14 mouse cellular contexts compared by ENCODE assay signal in the genomic region with DNA sequence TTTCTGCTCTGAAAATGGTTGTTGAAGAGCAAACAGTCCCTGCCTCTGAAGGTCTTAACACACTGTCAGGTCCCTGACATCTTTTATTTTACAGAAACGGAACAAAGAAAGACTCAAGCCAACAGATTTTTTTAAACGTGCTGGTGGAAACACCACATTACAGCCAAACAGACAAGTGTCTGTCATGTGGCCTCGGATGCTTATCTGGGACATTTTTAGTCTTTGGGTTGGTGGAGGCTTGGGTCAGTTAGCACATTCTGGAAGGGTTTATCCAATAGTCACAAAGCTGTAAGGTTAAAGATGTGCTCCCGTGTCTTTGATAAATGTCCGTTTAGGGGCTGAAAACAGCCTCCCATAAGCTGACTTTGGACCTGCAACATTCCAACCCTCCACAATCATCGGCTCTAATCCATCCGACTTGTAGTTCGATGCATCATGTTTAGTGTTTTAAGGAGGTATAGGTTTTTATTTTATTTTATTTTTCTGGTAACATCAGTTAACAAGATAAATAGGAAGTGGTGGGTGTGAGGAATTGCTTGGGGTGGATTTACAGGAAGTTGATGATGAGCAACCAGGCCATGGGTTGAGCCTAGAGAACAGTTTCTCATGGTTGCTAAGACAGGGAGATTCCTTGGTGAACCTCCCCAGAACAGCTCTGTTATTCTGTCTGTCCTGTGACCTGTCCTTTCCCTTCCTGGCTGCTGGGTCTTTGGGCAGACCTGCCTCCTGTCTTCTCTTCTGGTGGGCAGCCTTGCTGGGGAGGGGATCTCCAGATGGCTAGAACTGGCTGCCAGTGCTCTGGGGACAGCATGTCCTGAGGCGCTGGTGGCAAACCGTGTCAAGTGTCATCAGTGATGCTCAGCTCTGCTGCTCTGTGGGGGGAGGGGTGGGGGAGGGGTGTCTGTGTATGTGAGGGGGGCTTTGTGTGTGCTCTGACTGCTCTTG. TPM values are rescaled to one million over a fixed set of nuclear protein-coding genes. Genes with fewer than 3 reads are reported as not detected.
DNase-seq lines count a peak whose midpoint lies in the region; ATAC-seq and TF ChIP-seq lines count a peak whose summit lies in the region.
"Had no signal": no experiment of that assay in that cellular context is flagged by ENCODE, and none has a peak within 500 bp of the region (broad histone marks: within the 10 kb centered on the region; RNA-seq: fewer than 3 reads in every experiment).

No protein-coding gene starts in this region.

- ATAC-seq in hindbrain, embryonic 16.5 days, result no peak
- ATAC-seq in neural tube, embryonic 13.5 days (ENCODE audit: low read depth), result 0 out of 2 replicates have a peak, but pooled peaks have one; percentile 12

- H3K27ac ChIP-seq in hindbrain, embryonic 10.5 days, result peak overlapping the region; percentile 66
- H3K27ac ChIP-seq in hindbrain, embryonic 16.5 days (ENCODE audit: low read depth, low read length), result no peak overlapping the region
- H3K27ac ChIP-seq in neural tube, embryonic 13.5 days (replicated peaks), result no peak overlapping the region
- peak overlapping the region; percentile 89 for H3K27ac ChIP-seq in bone marrow macrophage, adult 2 months (ENCODE audit: insufficient read depth, low read depth, low read length)
- H3K27ac ChIP-seq: heart, adult 2 months; layer of hippocampus, adult 2 months; limb, embryonic 13.5 days had no signal

- no peak overlapping the region for H3K9ac ChIP-seq in hindbrain, embryonic 16.5 days (ENCODE audit: low read depth, low read length)
- H3K9ac ChIP-seq in neural tube, embryonic 13.5 days, result no peak overlapping the region
- H3K9ac ChIP-seq: limb, embryonic 13.5 days had no signal

- H3K4me2 ChIP-seq in hindbrain, embryonic 16.5 days (ENCODE audit: low read length), result no peak overlapping the region
- H3K4me2 ChIP-seq in neural tube, embryonic 13.5 days, result no peak overlapping the region
- H3K4me2 ChIP-seq: limb, embryonic 13.5 days had no signal

- no peaks in the 10 kb centered on the region for H3K9me3 ChIP-seq in hindbrain, embryonic 10.5 days
- no peaks in the 10 kb centered on the region for H3K9me3 ChIP-seq in hindbrain, embryonic 16.5 days (ENCODE audit: control insufficient read depth, low read length)
- H3K9me3 ChIP-seq in neural tube, embryonic 13.5 days, result no peaks in the 10 kb centered on the region
- H3K9me3 ChIP-seq: limb, embryonic 13.5 days had no signal

- H3K4me3 ChIP-seq in hindbrain, embryonic 10.5 days, result no peak overlapping the region
- no peak overlapping the region for H3K4me3 ChIP-seq in hindbrain, embryonic 16.5 days (ENCODE audit: low read length)
- H3K4me3 ChIP-seq in neural tube, embryonic 13.5 days, result no peak overlapping the region
- peak overlapping the region; percentile 83 for H3K4me3 ChIP-seq in bone marrow macrophage, adult 2 months (ENCODE audit: insufficient read depth, low read length)
- H3K4me3 ChIP-seq: heart, adult 2 months; layer of hippocampus, adult 2 months; limb, embryonic 13.5 days had no signal

- no peaks in the 10 kb centered on the region for H3K36me3 ChIP-seq in hindbrain, embryonic 10.5 days
- H3K36me3 ChIP-seq in hindbrain, embryonic 16.5 days (ENCODE audit: control insufficient read depth, insufficient read depth, low read length), result no peaks in the 10 kb centered on the region
- H3K36me3 ChIP-seq in neural tube, embryonic 13.5 days, result no peaks in the 10 kb centered on the region
- H3K36me3 ChIP-seq: limb, embryonic 13.5 days had no signal

- 74% methylated on average over 10 of the region's 10 CpGs for WGBS in hindbrain, embryonic 10.5 days
- 72% methylated on average over 10 of the region's 10 CpGs for WGBS in hindbrain, embryonic 16.5 days
- WGBS in neural tube, embryonic 13.5 days, result 70% methylated on average over 10 of the region's 10 CpGs

- no peak for TF ChIP-seq CTCF in bone marrow macrophage, adult 2 months (IDR thresholded peaks at IDR 0.05; ENCODE audit: low read depth, low read length)

- no peaks in the 10 kb centered on the region; the same call in 1 of the 2 replicates for H3K27me3 ChIP-seq in hindbrain, embryonic 10.5 days (ENCODE audit: insufficient read depth, poor library complexity, severe bottlenecking)
- peaks cover 3% of the 10 kb centered on the region; the same call in 1 of the 2 replicates for H3K27me3 ChIP-seq in hindbrain, embryonic 16.5 days (replicated peaks; ENCODE audit: control insufficient read depth, insufficient read depth, low read length)
- H3K27me3 ChIP-seq in neural tube, embryonic 13.5 days, result no peaks in the 10 kb centered on the region
- H3K27me3 ChIP-seq: limb, embryonic 13.5 days had no signal

- H3K4me1 ChIP-seq in hindbrain, embryonic 10.5 days (replicated peaks), result peaks cover 75% of the 10 kb centered on the region
- peaks cover 4% of the 10 kb centered on the region; the same call in 1 of the 2 replicates for H3K4me1 ChIP-seq in hindbrain, embryonic 16.5 days (ENCODE audit: control insufficient read depth, insufficient read depth, low read depth, low read length)
- peaks cover 24% of the 10 kb centered on the region for H3K4me1 ChIP-seq in neural tube, embryonic 13.5 days (replicated peaks)
- peaks cover 47% of the 10 kb centered on the region for H3K4me1 ChIP-seq in bone marrow macrophage, adult 2 months (ENCODE audit: control insufficient read depth, insufficient read depth, low read length)

- TF ChIP-seq POLR2A in bone marrow macrophage, adult 2 months (IDR thresholded peaks at IDR 0.05; ENCODE audit: borderline replicate concordance, low read depth, low read length), result no peak

- no peak for DNase-seq in hindbrain, embryonic 10.5 days (ENCODE audit: low spot score)
- no peak for DNase-seq in neural tube, embryonic 10.5 days (ENCODE audit: extremely low spot score, low spot score)
- DNase-seq in urinary bladder, adult 2 months (ENCODE audit: low spot score), result no peak
- no peak for DNase-seq in lung, postnatal 14 days
- DNase-seq: cerebellum, postnatal 36 days; heart, adult 2 months; heart, postnatal 36 days; kidney, adult 8-10 months had no signal

RNA-seq across cellular contexts. Expression of gene Laptm5, which starts 6.2 kb away (rescaled TPM):
- 21.3 and 25.9 TPM in 2 replicates for polyA plus RNA-seq in hindbrain, embryonic 10.5 days (2016; fragmentation: Nextera tagmentation; extraction: Ambion mirVana)
- 27.2 and 27.4 TPM in 2 replicates for polyA plus RNA-seq in hindbrain, embryonic 16.5 days (2015; fragmentation: Nextera tagmentation; extraction: Ambion mirVana)
- 31.6 and 31.7 TPM in 2 replicates for polyA plus RNA-seq in neural tube, embryonic 13.5 days (2015; fragmentation: Nextera tagmentation; extraction: Ambion mirVana)
- 1,649 and 1,910 TPM in 2 replicates for polyA plus RNA-seq in bone marrow macrophage, adult 2 months (2012; ENCODE audit: insufficient read depth, insufficient read length, missing spikeins)
- 50.5 and 51.9 TPM in 2 replicates for polyA plus RNA-seq in urinary bladder, adult 2 months (2012; rRNA removed)

RNA-seq across cellular contexts. Expression of gene Matn1, which starts 25.1 kb away (rescaled TPM):
- 0.17 TPM in 1 of 2 replicates, not detected in the other for polyA plus RNA-seq in hindbrain, embryonic 10.5 days (2016; fragmentation: Nextera tagmentation; extraction: Ambion mirVana)
- polyA plus RNA-seq in hindbrain, embryonic 16.5 days (2015; fragmentation: Nextera tagmentation; extraction: Ambion mirVana), result 0.34 and 3.9 TPM in 2 replicates
- 4.2 and 4.6 TPM in 2 replicates for polyA plus RNA-seq in neural tube, embryonic 13.5 days (2015; fragmentation: Nextera tagmentation; extraction: Ambion mirVana)
- 0.46 TPM in 1 of 2 replicates, not detected in the other for polyA plus RNA-seq in bone marrow macrophage, adult 2 months (2012; ENCODE audit: insufficient read depth, insufficient read length, missing spikeins)
- polyA plus RNA-seq in urinary bladder, adult 2 months (2012; rRNA removed), result 0.04 TPM in 1 of 2 replicates, not detected in the other
- polyA plus RNA-seq: neural tube, embryonic 14.5 days had no signal

Comparison
In these comparisons a context has a peak if more than half of its experiments do, and no peak if none do; other contexts are left out.
1. H3K27ac ChIP-seq: peak in hindbrain, embryonic 10.5 days (single experiment) and bone marrow macrophage, adult 2 months (single experiment); none in hindbrain, embryonic 16.5 days (single experiment) and neural tube, embryonic 13.5 days (single experiment).
2. RNA of gene Laptm5, which starts 6.2 kb away (polyA plus RNA-seq): 1,649 to 1,910 TPM in bone marrow macrophage, adult 2 months; 50.5 to 51.9 TPM in urinary bladder, adult 2 months, 31.6 to 31.7 TPM in neural tube, embryonic 13.5 days, 27.2 to 27.4 TPM in hindbrain, embryonic 16.5 days and 21.3 to 25.9 TPM in hindbrain, embryonic 10.5 days; every median in the first group is over 10 times any median in the second.